Mouse (Mus musculus) NIH3T3 (cell line): ENCODE measurements around the gene Methig1.
"Not testable (repeated sequence)": the region's sequence is repeated elsewhere in the genome, so short reads cannot be mapped to it uniquely, and the experiment has no call there.

ENCODE experiments used
- DNase-seq: peaks from one replicate; pipeline ENCODE4 v3.0.0-alpha.2; 2012; ENCODE audit warnings: low read depth

Methig1 gene

DNA sequence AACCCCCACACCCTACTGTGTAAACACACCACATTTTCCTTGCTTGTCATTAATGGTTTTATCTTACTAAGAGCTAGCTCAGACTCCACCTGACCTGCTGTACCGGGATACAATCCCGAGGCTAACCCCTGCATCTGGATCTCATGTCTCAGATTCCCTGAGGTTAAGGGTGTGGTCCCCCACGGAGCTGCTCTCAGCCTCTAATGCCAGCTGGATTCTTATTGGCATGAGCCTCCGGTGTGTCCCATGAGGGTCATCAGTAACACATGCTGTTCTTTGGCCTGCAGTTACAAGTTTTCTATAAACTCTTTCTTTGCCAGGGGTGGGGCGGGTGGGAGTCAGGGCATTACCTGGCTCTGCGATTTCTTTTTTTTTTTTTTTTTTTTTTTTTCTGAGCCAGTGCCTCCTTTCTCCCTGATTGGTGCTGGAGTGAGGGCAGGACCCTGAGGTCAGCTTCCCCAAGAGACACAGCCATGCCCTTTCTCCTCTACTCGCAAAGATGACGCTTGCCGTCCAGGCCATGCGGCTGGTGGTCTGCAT is at the start of gene Methig1, which contains the start of gene Mettl7a2:
Methig1 (plus strand) TSS at position 439 of the 540 bp plus-strand sequence.
Mettl7a2 (plus strand) TSS at position 490 of the 540 bp plus-strand sequence.
- DNase-seq = peak; percentile 18

DNA sequence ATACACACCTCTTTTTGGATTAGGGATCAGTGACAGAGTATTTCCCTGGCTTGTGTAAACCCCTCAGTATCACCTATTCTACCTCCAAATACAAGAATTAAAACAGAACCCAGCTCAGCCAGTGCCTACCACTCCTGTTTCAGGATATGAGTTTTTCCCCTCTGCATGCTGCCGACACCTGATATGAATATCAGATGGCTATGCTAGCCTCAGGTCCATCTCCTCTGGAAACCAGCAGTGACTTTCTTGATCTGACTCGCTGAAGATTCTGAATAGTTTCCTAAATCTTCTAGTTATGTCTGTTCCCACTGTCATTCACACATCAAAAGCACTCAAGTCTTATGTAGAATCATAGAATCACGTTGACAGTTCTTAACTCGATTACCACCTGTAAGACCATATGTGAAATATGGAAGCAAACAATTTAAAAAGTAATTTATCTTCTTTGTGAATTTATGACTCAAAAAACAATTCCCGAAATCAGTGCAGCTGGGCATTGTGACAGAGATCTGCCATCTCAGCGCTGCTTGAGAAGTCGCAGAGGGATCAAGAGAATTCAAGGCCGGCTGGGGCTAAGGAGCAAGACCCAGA is 49.4 kb upstream of the Methig1 start:
- no peak for DNase-seq

GRCm38 (mm10) chr15:100304019-100304991 is 48.6 kb upstream of the Methig1 start, which contains the start of gene Mettl7a1:
Gene Mettl7a1, plus strand, starts transcription at chr15:100304140.
- DNase-seq = peak; percentile 92

DNA sequence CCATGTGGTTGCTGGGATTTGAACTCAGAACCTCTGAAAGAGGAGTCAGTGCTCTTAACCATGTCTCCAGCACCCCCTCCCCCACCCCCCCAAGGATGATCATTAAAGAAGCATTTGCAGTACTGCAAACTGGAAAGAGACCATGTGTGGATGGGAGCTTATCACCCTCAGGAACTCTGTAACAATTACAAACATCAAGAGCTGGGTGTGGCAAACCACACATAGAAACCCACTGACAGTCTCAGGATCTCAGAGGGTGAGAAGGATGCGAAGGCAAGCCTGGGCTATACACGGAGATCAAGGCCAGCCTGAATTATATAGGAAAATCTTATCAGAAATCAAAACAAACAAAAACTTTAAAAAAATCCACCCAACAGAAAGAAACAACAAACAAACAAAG is 46.7 kb upstream of the Methig1 start:
- DNase-seq = no peak

- DNase-seq = peak; percentile 77
These were observed 45.4 kb upstream of the Methig1 start for GRCm38 (mm10) chr15:100307438-100308096.

DNA sequence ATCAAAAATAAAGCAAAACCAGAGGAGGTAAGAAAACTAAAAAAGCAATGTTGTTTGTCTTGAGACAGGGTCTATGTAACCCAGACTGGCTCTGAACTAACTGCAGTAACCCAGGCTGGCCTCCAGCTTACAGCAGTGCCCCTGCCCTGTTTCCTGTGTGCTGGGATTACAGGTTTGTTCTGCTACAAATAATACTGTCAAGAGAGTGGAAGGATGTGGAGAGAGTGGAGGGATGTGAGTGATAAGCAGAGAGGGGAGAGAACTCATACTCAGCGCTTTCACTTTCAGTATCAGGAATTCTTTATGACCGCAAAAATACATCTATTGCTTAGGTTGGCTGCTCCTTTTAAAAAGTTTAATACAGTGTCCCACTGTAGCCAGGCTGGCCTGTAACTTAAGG is 40.6 kb upstream of the Methig1 start:
- peak; percentile 2 for DNase-seq

DNA sequence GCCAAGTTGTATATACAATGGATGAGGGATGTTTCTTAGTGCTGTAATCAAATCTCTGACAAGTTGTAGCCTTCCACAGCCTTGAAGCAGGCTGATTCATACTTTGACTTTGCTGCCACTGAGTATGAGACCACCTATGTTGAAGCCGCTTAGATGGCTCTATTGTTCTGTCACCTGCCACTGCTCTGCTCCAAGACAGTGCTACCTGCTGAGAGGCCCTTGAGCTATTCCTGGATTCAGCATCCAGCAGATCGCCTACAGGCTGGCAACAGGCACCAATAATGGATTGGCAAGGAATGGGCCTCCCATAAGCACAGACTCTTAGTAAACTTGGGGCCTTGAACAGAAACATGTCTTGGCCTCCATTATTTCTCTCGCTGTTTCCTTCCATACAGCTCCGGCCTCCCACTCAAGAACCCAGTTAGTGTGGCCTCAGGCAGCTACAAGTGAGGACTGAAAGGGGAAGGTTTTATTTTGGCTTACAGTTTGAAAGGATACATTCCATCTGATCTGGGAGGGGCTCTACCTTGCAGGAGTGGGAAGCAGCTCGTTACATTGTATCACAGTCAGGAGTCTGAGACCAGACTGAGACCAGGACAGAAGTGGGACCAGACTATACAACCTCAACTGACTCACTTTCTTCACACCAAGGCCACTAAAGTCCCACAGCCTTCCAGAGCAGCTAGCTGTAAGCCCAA is 38.4 kb upstream of the Methig1 start:
- DNase-seq = peak; percentile 0

GRCm38 (mm10) chr15:100318014-100318671 is 34.8 kb upstream of the Methig1 start:
- DNase-seq = peak; percentile 12

- no peak for DNase-seq
These were observed 33.1 kb upstream of the Methig1 start for GRCm38 (mm10) chr15:100319884-100320283.

- peak; percentile 74 for DNase-seq
These were observed 32.5 kb upstream of the Methig1 start for GRCm38 (mm10) chr15:100320295-100320905.

DNA sequence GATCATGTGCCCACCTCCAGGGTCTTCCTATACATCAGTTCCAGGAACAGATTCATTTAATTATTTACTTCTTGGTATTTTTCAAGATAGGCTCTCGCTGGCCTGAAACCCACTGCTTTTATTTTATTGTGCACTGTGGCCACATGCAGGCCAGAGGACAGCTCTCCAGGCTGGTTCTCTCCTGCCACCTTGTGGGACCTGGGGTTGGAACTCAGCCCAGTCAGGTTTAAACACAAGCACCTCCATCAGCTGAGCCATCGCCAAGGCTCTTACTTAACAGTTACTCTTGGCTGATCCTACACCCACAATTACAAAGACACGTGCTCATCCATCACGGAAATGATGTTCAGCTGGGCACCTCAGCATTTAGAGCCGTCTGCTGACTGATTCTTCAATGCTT is 31.8 kb upstream of the Methig1 start:
- DNase-seq = peak; percentile 74

DNA sequence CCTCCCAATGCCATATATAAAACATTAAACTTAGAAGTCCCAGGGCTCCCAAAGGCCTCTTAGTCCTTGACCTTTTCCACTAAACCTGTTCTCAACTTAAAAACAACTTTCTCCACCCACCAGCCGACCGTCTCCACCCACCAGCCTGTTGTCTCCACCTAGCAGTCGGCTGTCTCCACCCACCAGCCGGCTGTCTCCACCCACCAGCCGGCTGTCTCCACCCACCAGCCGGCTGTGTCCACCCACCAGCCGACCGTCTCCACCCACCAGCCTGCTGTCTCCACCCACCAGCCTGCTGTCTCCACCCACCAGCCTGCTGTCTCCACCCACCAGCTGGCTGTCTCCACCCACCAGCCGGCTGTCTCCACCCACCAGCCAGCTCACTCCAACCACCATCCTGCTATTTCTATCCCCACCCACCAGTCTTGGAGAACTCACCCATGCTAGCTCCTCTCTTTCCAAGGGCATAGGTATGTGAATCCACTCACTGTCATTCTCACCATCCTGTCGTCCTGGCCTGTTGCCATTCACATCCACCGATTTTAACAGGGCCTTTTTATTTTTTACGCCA is 28.8 kb upstream of the Methig1 start:
- peak; percentile 55 for DNase-seq

DNA sequence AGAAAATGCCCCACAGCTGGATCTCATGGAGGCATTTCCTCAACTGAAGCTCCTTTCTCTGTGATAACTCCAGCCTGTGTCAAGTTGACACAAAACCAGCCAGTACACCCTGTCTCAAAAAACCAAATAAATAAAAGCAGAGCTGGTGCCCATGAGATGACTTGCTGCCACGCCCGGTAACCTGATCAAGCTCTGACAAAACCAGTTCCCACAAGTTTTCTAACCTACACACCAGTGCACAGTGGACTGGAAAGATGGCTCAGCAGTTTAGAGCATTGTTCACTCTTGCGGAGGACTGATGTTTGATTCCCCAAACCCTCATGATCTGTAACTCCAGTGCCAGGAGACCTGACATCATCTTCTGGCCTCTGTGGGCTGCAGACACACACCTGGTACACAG is 27.7 kb upstream of the Methig1 start:
- DNase-seq = peak; percentile 2

DNA sequence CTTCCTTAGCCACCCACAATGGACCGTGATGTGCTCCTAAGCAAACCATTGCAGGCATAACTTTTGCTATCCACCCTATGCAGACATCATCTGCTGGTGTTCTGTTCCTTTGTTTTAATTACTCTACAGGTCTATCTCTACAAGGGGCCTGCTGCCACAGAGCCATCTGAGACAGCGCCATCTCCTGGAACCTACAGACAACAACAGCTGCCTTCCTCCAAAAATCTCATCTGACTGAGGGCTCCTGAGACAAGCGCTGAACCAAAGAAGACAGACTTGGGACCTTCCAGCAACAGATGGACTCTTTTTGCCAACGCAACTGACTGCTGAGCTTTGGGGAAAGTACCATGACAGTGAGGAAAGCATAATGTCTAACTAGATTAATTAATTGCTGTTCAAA is 24.9 kb upstream of the Methig1 start:
- peak; percentile 1 for DNase-seq

GRCm38 (mm10) chr15:100329336-100329735 is 23.6 kb upstream of the Methig1 start:
- DNase-seq = not testable (repeated sequence)

- no peak for DNase-seq
These were observed 22.2 kb upstream of the Methig1 start for GRCm38 (mm10) chr15:100330739-100331138.

DNA sequence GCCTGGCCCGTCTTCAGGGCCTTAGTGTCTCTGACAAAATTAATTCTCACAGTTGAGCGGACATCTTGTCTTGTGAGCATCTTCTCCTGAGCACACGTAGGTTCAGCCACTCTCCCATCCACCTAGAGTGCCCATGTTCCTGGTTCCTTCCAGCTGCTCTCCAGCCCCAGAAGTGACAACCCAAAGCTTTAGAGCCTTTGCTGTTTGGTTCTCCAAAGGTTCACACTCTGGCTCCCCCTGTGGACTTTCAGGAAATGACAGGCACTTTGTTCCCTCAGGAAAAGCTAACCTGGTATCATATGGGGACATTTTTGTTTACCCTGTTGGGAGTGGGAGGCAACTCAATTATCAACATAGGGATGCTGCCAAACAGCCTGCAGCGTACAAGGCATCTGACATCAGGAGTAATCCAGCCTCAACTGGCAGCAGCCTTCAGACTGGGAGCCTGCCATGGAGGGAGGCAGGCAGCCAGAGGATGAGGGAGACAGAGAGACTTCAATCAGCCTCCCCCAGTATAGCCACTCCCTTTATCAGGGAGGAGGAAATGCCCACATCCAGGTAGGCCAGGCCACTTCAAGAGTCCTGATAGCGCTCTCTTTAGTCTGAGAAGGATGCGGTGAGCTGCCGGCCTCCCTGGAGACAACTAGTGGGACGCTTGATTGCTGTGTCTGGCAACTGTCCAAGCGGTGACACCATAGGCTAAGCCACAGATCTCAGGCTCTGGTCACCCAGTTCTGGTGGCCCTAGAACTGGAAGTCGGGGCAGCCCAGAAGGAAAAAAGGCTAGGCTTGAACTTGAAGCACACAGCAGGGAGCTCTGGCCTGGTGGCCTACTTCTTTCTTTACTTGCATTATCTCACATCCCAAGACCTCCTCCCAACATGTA is 20.6 kb upstream of the Methig1 start:
- not testable (repeated sequence) for DNase-seq

DNA sequence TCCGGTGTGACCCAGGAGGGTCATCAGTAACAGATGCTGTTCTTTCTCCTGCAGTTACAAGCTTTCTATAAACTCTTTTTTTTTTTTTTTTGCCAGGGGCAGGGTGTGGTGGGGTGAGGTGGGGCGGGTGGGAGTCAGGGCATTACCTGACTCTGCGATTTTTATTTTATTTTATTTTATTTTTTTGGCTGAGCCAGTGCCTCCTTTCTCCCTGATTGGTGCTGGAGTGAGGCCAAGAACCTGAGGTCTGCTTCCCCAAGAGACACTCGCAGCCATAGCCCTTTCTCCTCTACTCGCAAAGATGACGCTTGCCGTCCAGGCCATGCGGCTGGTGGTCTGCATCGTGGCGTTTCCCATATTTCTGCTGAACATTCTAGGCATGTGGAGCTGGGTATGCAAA is 18.3 kb upstream of the Methig1 start, which contains the start of gene Mettl7a3:
Mettl7a3 (plus strand) TSS at position 301 of the 400 bp plus-strand sequence.
- DNase-seq = no peak

DNA sequence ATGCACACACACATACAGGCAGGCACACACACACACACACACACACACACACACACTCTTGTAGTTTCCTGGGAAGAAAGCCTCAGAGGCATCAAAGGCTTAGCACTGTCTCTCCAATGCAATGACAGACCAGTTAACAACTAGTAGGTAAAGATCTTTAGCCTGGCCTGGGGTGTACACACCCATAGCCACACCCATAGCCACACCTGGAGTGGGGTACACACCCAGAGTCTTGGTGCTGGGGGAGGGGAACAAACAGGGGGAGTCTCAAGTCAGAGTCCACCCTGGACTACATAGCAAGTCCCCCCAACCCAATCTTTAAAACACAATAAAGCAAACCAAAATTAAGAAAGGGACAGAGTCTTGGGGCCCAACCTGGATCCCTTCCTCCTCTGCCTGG is 15.6 kb upstream of the Methig1 start:
- DNase-seq = not testable (repeated sequence)
